Mouse (Mus musculus): ENCODE measurements around the gene Bmp3. TPM values are rescaled to one million over a fixed set of nuclear protein-coding genes. Genes with fewer than 3 reads are reported as not detected.

Bmp3 gene
- polyA plus RNA-seq, 1 experiment from 2014 or later: 0.54 TPM

GRCm38 (mm10) chr5:98842600-98843310 lies 11.5 kb upstream of the Bmp3 start:
- Histone ChIP-seq H3K9me3 (replicated peaks; ENCODE audit: control insufficient read depth, low read length) (no peaks in the 10 kb centered on the region), H3K4me1 (ENCODE audit: control insufficient read depth, insufficient read depth, low read length) (no peaks in the 10 kb centered on the region), H3K27ac (ENCODE audit: low read depth, low read length) (no peak overlapping the region), H3K9ac (ENCODE audit: low read depth, low read length) (no peak overlapping the region), H3K27me3 (ENCODE audit: control insufficient read depth, insufficient read depth, low read length) (no peaks in the 10 kb centered on the region), H3K36me3 (ENCODE audit: control insufficient read depth, insufficient read depth, low read length) (no peaks in the 10 kb centered on the region), H3K4me3 (ENCODE audit: low read depth, low read length) (no peak overlapping the region), H3K4me2 (no peak overlapping the region)
- WGBS (ENCODE audit: insufficient replicate concordance): 83% methylated on average over 7 of the region's 7 CpGs
- no peak for ATAC-seq (replicated peaks; ENCODE audit: insufficient number of reproducible peaks, low FRiP score, low TSS enrichment)

- 86% methylated on average over 1 of the region's 1 CpGs for WGBS (ENCODE audit: insufficient replicate concordance)
- no peak overlapping the region for H3K4me3 ChIP-seq (ENCODE audit: low read depth, low read length)
- H3K9ac ChIP-seq (ENCODE audit: low read depth, low read length): no peak overlapping the region
- H3K36me3 ChIP-seq (ENCODE audit: control insufficient read depth, insufficient read depth, low read length): no peaks in the 10 kb centered on the region
- no peaks in the 10 kb centered on the region for H3K9me3 ChIP-seq (replicated peaks; ENCODE audit: control insufficient read depth, low read length)
- no peak overlapping the region for H3K27ac ChIP-seq (ENCODE audit: low read depth, low read length)
- no peak for ATAC-seq (replicated peaks; ENCODE audit: insufficient number of reproducible peaks, low FRiP score, low TSS enrichment)
- H3K4me2 ChIP-seq: no peak overlapping the region
- no peaks in the 10 kb centered on the region for H3K4me1 ChIP-seq (ENCODE audit: control insufficient read depth, insufficient read depth, low read length)
- H3K27me3 ChIP-seq (ENCODE audit: control insufficient read depth, insufficient read depth, low read length): no peaks in the 10 kb centered on the region
Measured at GRCm38 (mm10) chr5:98844664-98845063, 9.6 kb upstream of the Bmp3 start.

GRCm38 (mm10) chr5:98854627-98855564 lies 681 bp downstream of the Bmp3 start:
- H3K27ac ChIP-seq (ENCODE audit: low read depth, low read length): no peak overlapping the region
- H3K4me3 ChIP-seq (ENCODE audit: low read depth, low read length): peak overlapping the region; percentile 52
- H3K4me2 ChIP-seq: peak overlapping the region; percentile 94
- peak; percentile 52; the same call in 1 of the 2 replicates for ATAC-seq (replicated peaks; ENCODE audit: insufficient number of reproducible peaks, low FRiP score, low TSS enrichment)
- no peaks in the 10 kb centered on the region for H3K9me3 ChIP-seq (replicated peaks; ENCODE audit: control insufficient read depth, low read length)
- no peak overlapping the region for H3K9ac ChIP-seq (ENCODE audit: low read depth, low read length)
- under 1% methylated on average over 75 of the region's 75 CpGs for WGBS (ENCODE audit: insufficient replicate concordance)
- H3K36me3 ChIP-seq (ENCODE audit: control insufficient read depth, insufficient read depth, low read length): no peaks in the 10 kb centered on the region
- peaks cover 53% of the 10 kb centered on the region for H3K27me3 ChIP-seq (ENCODE audit: control insufficient read depth, insufficient read depth, low read length)
- H3K4me1 ChIP-seq (ENCODE audit: control insufficient read depth, insufficient read depth, low read length): no peaks in the 10 kb centered on the region

- Histone ChIP-seq H3K9me3 (replicated peaks; ENCODE audit: control insufficient read depth, low read length) (no peaks in the 10 kb centered on the region), H3K4me3 (ENCODE audit: low read depth, low read length) (peak overlapping the region; percentile 52), H3K27me3 (ENCODE audit: control insufficient read depth, insufficient read depth, low read length) (peaks cover 53% of the 10 kb centered on the region), H3K4me2 (peak overlapping the region; percentile 94), H3K27ac (ENCODE audit: low read depth, low read length) (no peak overlapping the region), H3K4me1 (ENCODE audit: control insufficient read depth, insufficient read depth, low read length) (no peaks in the 10 kb centered on the region), H3K36me3 (ENCODE audit: control insufficient read depth, insufficient read depth, low read length) (no peaks in the 10 kb centered on the region), H3K9ac (ENCODE audit: low read depth, low read length) (no peak overlapping the region)
- ATAC-seq (replicated peaks; ENCODE audit: insufficient number of reproducible peaks, low FRiP score, low TSS enrichment): no peak
- WGBS (ENCODE audit: insufficient replicate concordance): 10% methylated on average over 12 of the region's 12 CpGs
Measured at GRCm38 (mm10) chr5:98855741-98856140, 1.5 kb downstream of the Bmp3 start.

- Histone ChIP-seq H3K9me3 (replicated peaks; ENCODE audit: control insufficient read depth, low read length) (no peaks in the 10 kb centered on the region), H3K4me1 (ENCODE audit: control insufficient read depth, insufficient read depth, low read length) (no peaks in the 10 kb centered on the region), H3K27ac (ENCODE audit: low read depth, low read length) (no peak overlapping the region), H3K9ac (ENCODE audit: low read depth, low read length) (no peak overlapping the region), H3K4me2 (no peak overlapping the region), H3K36me3 (ENCODE audit: control insufficient read depth, insufficient read depth, low read length) (no peaks in the 10 kb centered on the region), H3K27me3 (ENCODE audit: control insufficient read depth, insufficient read depth, low read length) (peaks cover 53% of the 10 kb centered on the region), H3K4me3 (ENCODE audit: low read depth, low read length) (no peak overlapping the region)
- 65% methylated on average over 7 of the region's 7 CpGs for WGBS (ENCODE audit: insufficient replicate concordance)
- ATAC-seq (replicated peaks; ENCODE audit: insufficient number of reproducible peaks, low FRiP score, low TSS enrichment): no peak
Measured at GRCm38 (mm10) chr5:98856356-98856755, 2.1 kb downstream of the Bmp3 start.

GRCm38 (mm10) chr5:98863891-98864290 lies 9.7 kb downstream of the Bmp3 start:
- no peak overlapping the region for H3K4me3 ChIP-seq (ENCODE audit: low read depth, low read length)
- no peaks in the 10 kb centered on the region for H3K36me3 ChIP-seq (ENCODE audit: control insufficient read depth, insufficient read depth, low read length)
- no peaks in the 10 kb centered on the region for H3K27me3 ChIP-seq (ENCODE audit: control insufficient read depth, insufficient read depth, low read length)
- ATAC-seq (replicated peaks; ENCODE audit: insufficient number of reproducible peaks, low FRiP score, low TSS enrichment): no peak
- H3K4me1 ChIP-seq (ENCODE audit: control insufficient read depth, insufficient read depth, low read length): no peaks in the 10 kb centered on the region
- peak overlapping the region; percentile 45 for H3K4me2 ChIP-seq
- WGBS (ENCODE audit: insufficient replicate concordance): under 1% methylated on average over 6 of the region's 6 CpGs
- no peak overlapping the region for H3K9ac ChIP-seq (ENCODE audit: low read depth, low read length)
- no peaks in the 10 kb centered on the region for H3K9me3 ChIP-seq (replicated peaks; ENCODE audit: control insufficient read depth, low read length)
- no peak overlapping the region for H3K27ac ChIP-seq (ENCODE audit: low read depth, low read length)

GRCm38 (mm10) chr5:98865146-98865545 lies 10.9 kb downstream of the Bmp3 start:
- Histone ChIP-seq H3K9me3 (replicated peaks; ENCODE audit: control insufficient read depth, low read length) (no peaks in the 10 kb centered on the region), H3K9ac (ENCODE audit: low read depth, low read length) (no peak overlapping the region), H3K36me3 (ENCODE audit: control insufficient read depth, insufficient read depth, low read length) (no peaks in the 10 kb centered on the region), H3K4me3 (ENCODE audit: low read depth, low read length) (no peak overlapping the region), H3K4me2 (no peak overlapping the region), H3K27me3 (ENCODE audit: control insufficient read depth, insufficient read depth, low read length) (no peaks in the 10 kb centered on the region), H3K27ac (ENCODE audit: low read depth, low read length) (no peak overlapping the region), H3K4me1 (ENCODE audit: control insufficient read depth, insufficient read depth, low read length) (no peaks in the 10 kb centered on the region)
- 86% methylated on average over 5 of the region's 5 CpGs for WGBS (ENCODE audit: insufficient replicate concordance)
- ATAC-seq (replicated peaks; ENCODE audit: insufficient number of reproducible peaks, low FRiP score, low TSS enrichment): no peak

GRCm38 (mm10) chr5:98876056-98876455 lies 21.8 kb downstream of the Bmp3 start:
- Histone ChIP-seq H3K27me3 (ENCODE audit: control insufficient read depth, insufficient read depth, low read length) (no peaks in the 10 kb centered on the region), H3K9ac (ENCODE audit: low read depth, low read length) (no peak overlapping the region), H3K36me3 (ENCODE audit: control insufficient read depth, insufficient read depth, low read length) (no peaks in the 10 kb centered on the region), H3K27ac (ENCODE audit: low read depth, low read length) (no peak overlapping the region), H3K9me3 (replicated peaks; ENCODE audit: control insufficient read depth, low read length) (no peaks in the 10 kb centered on the region), H3K4me1 (ENCODE audit: control insufficient read depth, insufficient read depth, low read length) (no peaks in the 10 kb centered on the region), H3K4me3 (ENCODE audit: low read depth, low read length) (no peak overlapping the region), H3K4me2 (no peak overlapping the region)
- ATAC-seq (replicated peaks; ENCODE audit: insufficient number of reproducible peaks, low FRiP score, low TSS enrichment): no peak
- WGBS (ENCODE audit: insufficient replicate concordance): 50% methylated on average over 5 of the region's 5 CpGs
